18 mouse cellular contexts compared by ENCODE assay signal in genomic region chr17:44487514-44488244, GRCm38 (mm10).
DNase-seq lines count a peak whose midpoint lies in the region; ATAC-seq lines count a peak whose summit lies in the region.
"Had no signal": no experiment of that assay in that cellular context is flagged by ENCODE, and none has a peak within 500 bp of the region (broad histone marks: within the 10 kb centered on the region; RNA-seq: fewer than 3 reads in every experiment).

No protein-coding gene starts in this region.

- no peaks in the 10 kb centered on the region for H3K27me3 ChIP-seq in liver, embryonic 11.5 days (replicated peaks; ENCODE audit: control insufficient read depth, insufficient read depth, low read length)
- H3K27me3 ChIP-seq: heart, embryonic 12.5 days; liver, embryonic 13.5 days had no signal

- ATAC-seq in liver, embryonic 11.5 days (replicated peaks; ENCODE audit: low FRiP score) = no peak
- ATAC-seq: lung, postnatal 0 days had no signal

- H3K9ac ChIP-seq in liver, embryonic 11.5 days (ENCODE audit: low read depth, low read length) = no peak overlapping the region
- H3K9ac ChIP-seq: heart, embryonic 12.5 days; liver, embryonic 13.5 days had no signal

- 80% methylated on average over 10 of the region's 10 CpGs for whole genome bisulfite sequencing in liver, embryonic 11.5 days

- DNase-seq in cerebellum, postnatal 10 days = peak; percentile 22 to 34
- DNase-seq in cerebellum, adult 18-20 months = no peak
- peak; percentile 18 to 22 for DNase-seq in right cerebral cortex, adult 2 months (ENCODE audit: low spot score in 2 of 2)
- DNase-seq in right cerebral cortex, postnatal 25 days = no peak
- DNase-seq in left cerebral cortex, postnatal 14 days (ENCODE audit: low spot score in 2 of 2) = peak; percentile 31 to 62
- DNase-seq in right cerebral cortex, postnatal 36 days (ENCODE audit: low spot score in 2 of 2) = peak; percentile 9 to 49
- no peak for DNase-seq in liver, embryonic 11.5 days (ENCODE audit: low spot score)
- DNase-seq in spleen, adult 12 weeks (ENCODE audit: low spot score) = no peak
- DNase-seq: adrenal gland, postnatal 14 days; cerebellum, postnatal 25 days; heart, postnatal 4 days; kidney, adult 8-10 months; liver, embryonic 13.5 days; thymus, postnatal 4 days had no signal

- H3K4me1 ChIP-seq in liver, embryonic 11.5 days (replicated peaks; ENCODE audit: control insufficient read depth, insufficient read depth, low read length) = no peaks in the 10 kb centered on the region
- H3K4me1 ChIP-seq: heart, embryonic 12.5 days; liver, embryonic 13.5 days had no signal

- intact Hi-C loops in left cerebral cortex, postnatal 14 days (cut with DNase I) = loop anchor here (10.0 kb wide), 1 partner anchor 127 kb away; no protein-coding TSS in a partner anchor

- H3K27ac ChIP-seq in liver, embryonic 11.5 days (ENCODE audit: low read depth, low read length) = no peak overlapping the region
- H3K27ac ChIP-seq: limb, embryonic 10.5 days; liver, embryonic 13.5 days had no signal

- no peaks in the 10 kb centered on the region for H3K9me3 ChIP-seq in liver, embryonic 11.5 days (ENCODE audit: control insufficient read depth, low read length)
- H3K9me3 ChIP-seq: heart, embryonic 12.5 days; limb, embryonic 10.5 days; liver, embryonic 13.5 days had no signal

- no peak overlapping the region for H3K4me2 ChIP-seq in liver, embryonic 11.5 days
- H3K4me2 ChIP-seq: heart, embryonic 12.5 days; liver, embryonic 13.5 days had no signal

- H3K4me3 ChIP-seq in liver, embryonic 11.5 days (ENCODE audit: low read depth, low read length) = no peak overlapping the region
- H3K4me3 ChIP-seq: erythroblast, embryonic 14.5 days; heart, embryonic 12.5 days; limb, embryonic 10.5 days; liver, embryonic 13.5 days had no signal

- no peaks in the 10 kb centered on the region for H3K36me3 ChIP-seq in liver, embryonic 11.5 days (ENCODE audit: control insufficient read depth, insufficient read depth, low read length)
- H3K36me3 ChIP-seq: heart, embryonic 12.5 days; limb, embryonic 10.5 days; liver, embryonic 13.5 days had no signal

Comparison
In these comparisons a context has a peak if more than half of its experiments do, and no peak if none do; other contexts are left out.
1. DNase-seq: peak in cerebellum, postnatal 10 days (2 of 2), right cerebral cortex, adult 2 months (2 of 2), left cerebral cortex, postnatal 14 days (2 of 2) and right cerebral cortex, postnatal 36 days (2 of 2); none in cerebellum, adult 18-20 months (0 of 2), right cerebral cortex, postnatal 25 days (single experiment), liver, embryonic 11.5 days (single experiment) and spleen, adult 12 weeks (single experiment).